Mouse (Mus musculus): ENCODE measurements around the gene Plxdc2.
"Not testable (repeated sequence)": the region's sequence is repeated elsewhere in the genome, so short reads cannot be mapped to it uniquely, and the experiment has no call there.

Gene Plxdc2

DNA sequence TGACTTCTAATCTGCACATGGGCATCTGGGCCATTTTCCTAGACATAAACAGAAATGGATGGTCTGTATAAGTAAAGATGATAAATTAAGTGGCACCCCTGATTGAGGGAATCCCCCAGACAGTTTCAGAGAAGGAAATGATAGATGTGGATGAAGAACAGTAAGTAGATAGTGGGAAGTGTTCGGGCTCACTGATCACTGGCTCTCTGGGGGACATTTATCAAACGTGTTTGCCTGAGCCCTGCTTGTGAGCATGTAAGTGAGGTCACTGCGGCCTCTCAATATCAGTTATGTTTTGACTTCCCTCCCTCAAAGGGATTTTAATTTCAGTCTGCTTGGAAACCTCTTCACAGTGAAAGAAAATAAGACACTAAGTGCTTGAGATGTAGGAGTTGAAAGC lies 387.5 kb downstream of the Plxdc2 start:
- no peak for DNase-seq (ENCODE audit: low read depth, low spot score)

DNA sequence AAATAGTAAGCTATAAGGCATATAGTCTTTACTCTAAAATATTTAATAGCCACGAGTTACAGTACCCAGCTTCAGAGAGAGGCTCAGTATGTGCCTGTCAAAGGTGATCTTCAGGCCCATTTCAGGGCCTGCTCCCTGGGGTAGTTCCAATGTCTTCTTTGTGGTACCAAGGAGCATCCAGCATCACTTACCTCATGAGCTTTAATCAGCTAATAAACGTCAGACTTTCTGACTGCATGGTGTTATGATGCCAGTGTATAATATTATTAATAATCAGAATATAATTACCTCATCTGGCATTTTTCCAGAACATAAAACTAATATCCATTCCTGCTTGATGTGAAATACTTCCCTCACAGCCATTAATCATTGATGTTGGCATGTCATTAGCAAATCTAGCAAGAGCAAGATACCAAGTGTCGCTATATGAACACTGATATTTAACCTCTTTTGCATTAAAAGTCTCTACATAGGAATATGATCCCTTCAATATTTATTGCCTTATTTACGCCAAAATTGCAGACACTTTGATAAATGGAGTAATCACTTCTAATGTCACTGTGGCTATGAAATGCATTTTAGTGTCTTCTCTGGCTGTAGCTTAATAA lies 393.3 kb downstream of the Plxdc2 start:
- no peak for DNase-seq (ENCODE audit: low read depth, low spot score)

DNA sequence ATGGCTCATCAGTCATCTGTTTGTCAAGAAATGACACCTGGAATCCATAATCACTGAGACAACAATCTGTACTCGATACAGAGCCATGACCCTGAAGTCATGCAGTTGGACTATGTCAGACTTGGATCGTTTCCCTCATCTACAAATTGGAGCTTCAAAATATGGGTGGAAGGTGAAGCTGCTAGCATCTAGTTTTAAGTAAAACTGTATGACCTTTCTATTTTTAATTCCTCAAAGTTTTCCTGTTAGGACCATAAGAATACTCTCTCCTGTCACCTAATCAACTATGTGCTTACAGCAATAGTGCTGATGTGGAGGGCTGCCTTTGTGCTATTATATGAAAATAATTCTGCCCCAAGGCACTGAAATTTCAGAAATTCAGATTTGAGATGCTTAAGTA lies 401.1 kb downstream of the Plxdc2 start:
- no peak for DNase-seq (ENCODE audit: low read depth, low spot score)

DNA sequence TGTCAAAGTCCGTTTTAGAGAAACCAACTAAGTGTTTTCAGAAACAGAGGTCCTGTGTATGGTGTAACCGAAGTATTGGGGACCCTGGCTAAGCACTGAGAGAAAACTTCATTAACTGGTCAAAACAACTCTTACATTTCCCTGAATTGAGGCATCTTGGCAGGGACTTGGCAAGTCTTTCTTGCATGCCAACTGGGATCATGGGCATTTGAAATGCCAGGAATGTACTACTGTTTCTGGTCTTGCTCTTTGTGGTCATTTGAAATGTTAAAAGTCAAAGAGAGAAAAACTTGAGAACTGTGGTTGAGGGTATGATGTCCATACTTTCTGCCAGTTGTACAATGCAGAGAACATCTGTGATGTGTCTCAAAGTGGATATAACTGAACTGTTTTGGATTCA lies 403.7 kb downstream of the Plxdc2 start:
- DNase-seq (ENCODE audit: low read depth, low spot score), result no peak

- not testable (repeated sequence) for DNase-seq (ENCODE audit: low read depth, low spot score)
These were observed 413.0 kb downstream of the Plxdc2 start for GRCm38 (mm10) chr2:16769149-16769548.

DNA sequence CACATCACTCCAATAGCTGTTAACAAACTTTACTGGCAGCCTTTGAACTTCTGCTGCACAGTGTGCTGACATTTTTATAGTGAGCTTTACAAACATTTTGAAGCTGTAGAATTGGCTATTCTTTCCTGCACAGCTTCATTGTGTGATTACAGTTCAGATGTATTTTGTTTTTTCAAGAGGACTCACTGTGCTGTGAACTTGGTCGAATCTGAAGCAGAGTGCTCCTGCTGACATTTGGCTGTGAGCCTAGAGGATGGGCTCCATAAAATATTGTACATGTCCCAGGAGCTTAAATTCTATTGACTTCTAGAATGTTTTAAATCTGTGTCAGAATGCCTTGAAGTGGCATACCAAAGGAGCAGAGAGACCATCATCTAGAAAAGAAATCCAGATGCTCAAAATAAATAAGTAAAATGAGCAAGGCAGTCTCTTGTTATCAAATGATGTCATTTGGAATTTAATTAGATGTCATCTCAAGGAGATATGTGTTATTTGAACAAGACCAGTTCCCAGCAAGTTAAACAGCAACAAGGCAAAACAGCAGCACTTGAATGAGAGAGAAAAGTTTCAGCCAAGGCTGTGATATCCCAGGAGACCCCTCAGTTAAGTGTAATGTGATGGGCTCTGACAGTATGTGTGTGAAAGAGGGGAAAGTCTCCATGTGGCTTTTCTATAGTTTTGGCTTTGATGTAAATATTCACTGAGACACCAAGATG lies 417.5 kb downstream of the Plxdc2 start:
- DNase-seq (ENCODE audit: low read depth, low spot score), result no peak

GRCm38 (mm10) chr2:16774114-16774433 lies 418.0 kb downstream of the Plxdc2 start:
- DNase-seq (ENCODE audit: low read depth, low spot score), result no peak

DNA sequence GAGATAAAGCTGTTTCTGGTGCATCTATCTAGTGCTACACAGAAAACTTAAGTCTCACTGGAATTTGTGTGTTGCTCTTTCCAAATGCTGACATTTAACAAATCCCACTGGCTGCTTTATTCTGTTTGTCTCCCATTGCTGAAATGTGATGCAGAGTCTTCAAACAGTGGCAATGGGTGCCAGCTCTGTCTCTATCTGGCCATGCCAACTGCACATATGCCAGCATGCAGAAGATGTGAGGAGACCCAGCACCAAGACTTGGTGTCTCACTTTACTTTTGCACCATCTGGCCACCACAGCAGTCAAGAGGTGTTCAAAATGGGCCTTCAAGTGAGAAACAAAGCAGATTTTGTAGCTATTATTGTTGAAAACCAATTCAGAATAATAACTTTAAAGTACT lies 439.2 kb downstream of the Plxdc2 start:
- peak; percentile 45 for DNase-seq (ENCODE audit: low read depth, low spot score)

Data from telencephalon, adult 2 months (tissue).